Mouse (Mus musculus) left cerebral cortex, postnatal 10 days (tissue): Measurements from ENCODE around the gene Myo1c. TPM values are rescaled to one million over a fixed set of nuclear protein-coding genes. Genes with fewer than 3 reads are reported as not detected.
A peak's percentile ranks its signal among the peaks of the same experiment; 100 is the strongest.

Experiments used
- DNase-seq, 2 experiments: peaks; one replicate each; pipeline ENCODE4 v3.0.0; 2021 to 2022; ENCODE audit warnings: low spot score in 2 of 2, mixed read lengths in 1 of 2; ENCODE audit errors: extremely low spot score in 1 of 2
- intact Hi-C: fragments of 180-260 bp; cut with DNase I; formaldehyde crosslinking; loops from one replicate; pipeline ENCODE4 v1.15.1; 2025
- total RNA-seq, 2 experiments: library from RNA; stranded (reverse); gene quantifications; 2 replicates each; pipeline ENCODE4 v1.2.3; 2021

Myo1c gene
- total RNA-seq, 2 experiments from 2014 or later: 27.3 to 30.8 TPM

GRCm38 (mm10) chr11:75644684-75645083 is 5.6 kb upstream of the Myo1c start:
- intact Hi-C loops: no loop called here
- no peak for DNase-seq

DNA sequence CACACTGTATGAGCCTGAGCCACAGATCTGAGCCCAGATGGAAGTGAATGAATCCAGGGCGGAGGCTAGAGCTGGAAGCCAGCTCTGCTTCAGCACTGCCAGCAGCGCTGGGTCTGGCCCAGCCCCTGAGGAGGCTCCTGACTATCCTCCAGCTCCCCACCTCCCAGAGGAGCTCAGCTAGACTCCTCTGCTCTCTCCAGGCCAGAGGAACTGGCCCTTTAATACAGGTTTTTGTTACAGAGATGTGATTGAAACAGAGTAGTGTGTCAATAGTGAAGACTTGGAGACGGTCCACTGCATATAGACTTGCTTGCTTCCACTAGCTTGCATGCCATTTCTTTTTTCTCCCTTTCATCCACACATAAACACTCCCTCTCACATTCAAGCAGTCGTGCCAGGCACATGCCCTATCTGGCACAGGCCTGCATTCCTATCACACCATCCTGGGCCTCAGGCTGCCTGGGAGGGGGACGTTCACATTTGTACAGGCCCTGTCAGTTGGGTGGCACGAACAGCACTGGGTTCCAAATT is 2.6 kb upstream of the Myo1c start:
- intact Hi-C loops: no loop called here
- DNase-seq: peak in 1 of 2 experiments; percentile 57

GRCm38 (mm10) chr11:75649155-75649561 is 1.1 kb upstream of the Myo1c start:
- intact Hi-C loops: no loop called here
- peak in 1 of 2 experiments; percentile 53 for DNase-seq

GRCm38 (mm10) chr11:75650958-75651425 is 688 bp downstream of the Myo1c start:
- intact Hi-C loops: no loop called here
- DNase-seq: no peak

GRCm38 (mm10) chr11:75651426-75652221 is 1.3 kb downstream of the Myo1c start:
- intact Hi-C loops: no loop called here
- DNase-seq: peak; percentile 57 to 90

GRCm38 (mm10) chr11:75652222-75652941 is 2.1 kb downstream of the Myo1c start:
- intact Hi-C loops: no loop called here
- DNase-seq: no peak

- peak in 1 of 2 experiments; percentile 53 for DNase-seq
- intact Hi-C loops: no loop called here
Measured at GRCm38 (mm10) chr11:75652942-75653684, 2.8 kb downstream of the Myo1c start.

GRCm38 (mm10) chr11:75653781-75654470 is 3.6 kb downstream of the Myo1c start:
- DNase-seq: peak in 1 of 2 experiments; percentile 89
- intact Hi-C loops: no loop called here

GRCm38 (mm10) chr11:75654471-75655390 is 4.4 kb downstream of the Myo1c start:
- intact Hi-C loops: no loop called here
- DNase-seq: peak in 1 of 2 experiments; percentile 55

GRCm38 (mm10) chr11:75655621-75656545 is 5.6 kb downstream of the Myo1c start:
- intact Hi-C loops: no loop called here
- DNase-seq: peak; percentile 58 to 87

DNA sequence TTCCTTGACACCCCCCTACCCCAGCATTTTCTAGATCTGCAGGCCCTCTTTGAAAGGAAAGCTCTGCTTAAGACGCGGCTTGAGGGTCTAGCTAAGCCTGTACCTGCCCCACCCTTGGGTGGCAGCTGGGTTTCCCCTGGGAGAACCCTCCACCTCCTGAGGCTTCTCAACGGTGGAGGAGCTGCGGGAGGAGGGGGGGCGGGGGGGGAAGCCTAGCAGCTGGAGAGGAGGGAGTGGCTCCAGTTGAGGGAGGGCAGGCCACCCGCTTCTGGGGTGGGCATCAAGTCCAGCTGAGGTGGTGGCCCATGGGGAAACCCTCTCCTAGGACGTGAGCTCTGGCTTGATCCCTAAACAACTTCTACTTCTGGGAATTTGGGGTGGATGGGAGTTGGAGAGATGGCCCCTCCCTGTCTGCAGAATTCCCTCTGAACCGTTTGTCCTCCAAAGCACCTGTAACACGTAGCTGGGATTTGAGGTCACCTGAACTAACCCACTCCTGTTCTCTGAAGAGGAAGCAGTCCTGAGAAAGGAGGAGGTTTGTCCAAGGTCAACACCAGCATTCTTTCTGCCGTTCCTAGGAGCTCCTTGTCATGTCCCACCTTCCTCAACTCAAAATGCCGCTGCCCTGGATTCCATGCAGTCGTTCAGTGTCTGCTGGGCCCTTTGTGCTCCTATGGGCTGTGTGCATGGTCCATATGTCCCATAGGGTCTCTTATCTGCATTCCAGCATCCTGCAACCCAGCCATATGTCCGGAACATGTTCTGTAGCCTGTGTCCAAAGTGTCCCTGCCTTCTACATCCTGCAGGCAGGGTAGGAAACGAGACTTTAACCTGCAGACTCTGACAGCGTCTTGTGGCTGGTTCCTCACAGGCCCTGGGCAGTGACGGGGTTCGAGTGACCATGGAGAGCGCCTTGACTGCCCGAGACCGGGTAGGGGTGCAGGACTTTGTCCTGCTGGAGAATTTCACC is 6.6 kb downstream of the Myo1c start:
- intact Hi-C loops: no loop called here
- peak in 1 of 2 experiments; percentile 31 for DNase-seq

DNA sequence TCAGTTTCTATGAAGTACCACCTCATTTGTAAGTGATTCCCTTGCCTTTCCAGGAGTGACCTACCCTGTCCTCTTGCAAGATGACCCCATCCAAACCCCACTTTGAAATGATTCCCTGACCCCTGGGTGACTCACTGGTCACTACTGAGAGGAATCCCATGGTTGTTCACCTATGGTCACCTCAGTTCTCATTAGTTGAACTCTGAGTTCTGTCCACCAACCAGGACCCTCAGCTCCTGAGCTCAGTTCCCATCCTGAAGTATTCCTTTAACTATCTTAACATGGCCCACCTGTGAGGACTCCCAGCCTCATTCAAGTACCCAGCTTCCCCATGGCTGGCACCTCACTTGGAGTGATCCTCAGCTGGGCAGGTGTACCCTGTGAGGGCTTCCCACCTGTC is 7.5 kb downstream of the Myo1c start:
- intact Hi-C loops: no loop called here
- DNase-seq: no peak

GRCm38 (mm10) chr11:75658311-75658710 is 8.0 kb downstream of the Myo1c start:
- intact Hi-C loops: no loop called here
- DNase-seq: peak in 1 of 2 experiments; percentile 22

DNA sequence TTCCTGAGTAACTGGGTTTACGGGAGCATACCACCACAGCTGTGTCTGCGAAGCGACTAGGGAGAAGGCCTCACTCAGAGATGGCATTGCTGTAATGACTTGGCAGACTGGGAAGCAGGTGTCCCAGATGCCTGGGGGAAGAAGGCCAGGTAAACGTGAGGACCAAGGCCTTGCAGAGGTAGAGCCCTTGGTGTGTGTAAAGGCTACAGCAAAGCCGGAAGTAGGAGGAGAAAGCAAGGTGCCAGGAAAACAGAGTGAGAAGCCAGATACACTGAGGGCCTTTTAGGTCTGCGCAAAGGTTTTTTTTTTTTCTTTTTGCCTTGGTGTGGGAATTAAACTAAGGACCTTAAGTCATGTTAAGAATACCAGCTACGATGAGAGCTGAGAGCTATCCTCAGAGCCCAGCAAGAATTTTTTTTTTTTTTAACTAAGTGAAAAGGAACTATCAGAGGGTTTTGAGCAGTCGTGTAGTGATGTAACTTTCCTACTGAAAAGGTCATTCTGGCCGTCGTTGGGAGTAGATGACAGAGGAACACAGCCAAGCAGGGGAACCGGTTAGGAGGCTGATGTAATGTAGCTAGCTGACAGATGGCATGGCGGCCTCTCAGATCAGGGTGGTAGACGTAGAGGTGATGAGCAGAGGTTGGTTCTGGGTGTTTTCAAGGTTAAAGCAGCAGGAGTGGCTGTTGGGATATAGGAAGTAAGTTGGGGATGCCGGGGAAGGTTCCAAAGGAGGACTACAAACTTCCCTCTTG is 8.9 kb downstream of the Myo1c start:
- intact Hi-C loops: no loop called here
- no peak for DNase-seq
